Mouse (Mus musculus): ENCODE measurements around the gene Inf2. TPM values are rescaled to one million over a fixed set of nuclear protein-coding genes. Genes with fewer than 3 reads are reported as not detected.

The Inf2 gene
- polyA plus RNA-seq, 2 experiments, result 6.9 to 27.5 TPM

DNA sequence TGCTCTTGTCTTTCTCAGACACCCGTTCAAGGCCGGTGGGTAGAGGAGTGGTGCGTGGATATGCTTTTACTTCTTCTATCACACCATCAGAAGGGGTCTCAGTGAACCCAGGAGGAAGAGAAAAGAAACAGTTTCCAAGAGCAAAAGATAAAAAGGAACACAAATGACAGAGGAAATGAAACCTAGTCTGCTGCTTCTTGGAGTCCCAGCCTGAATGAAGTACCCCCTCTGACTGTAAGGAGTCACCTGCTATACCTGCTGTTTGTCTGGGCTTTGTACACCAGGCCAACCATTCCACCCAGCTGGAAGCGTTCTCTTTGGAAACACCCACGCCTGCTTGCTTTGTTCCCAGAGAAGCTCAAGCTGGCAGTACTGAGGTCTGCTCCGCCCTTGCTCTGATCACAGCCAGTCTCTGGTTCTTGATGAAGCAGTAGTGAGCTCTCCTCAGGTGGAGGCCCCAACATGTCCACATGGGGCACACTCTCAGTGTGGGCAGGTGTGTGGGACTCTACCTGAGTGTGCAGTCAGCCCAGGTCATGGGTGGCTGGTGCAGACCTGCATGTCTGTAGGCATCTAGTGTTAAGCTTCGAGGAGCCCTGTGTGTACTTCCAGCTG is 2.6 kb upstream of the Inf2 start:
- 77% methylated on average over 7 of the region's 7 CpGs for WGBS
- Histone ChIP-seq H3K4me3 (replicated peaks; ENCODE audit: low read length) (no peak overlapping the region), H3K9me3 (ENCODE audit: control insufficient read depth, low read length) (no peaks in the 10 kb centered on the region), H3K27ac (replicated peaks; ENCODE audit: low read depth, low read length) (no peak overlapping the region), H3K4me1 (ENCODE audit: control insufficient read depth, insufficient read depth, low read length) (peaks cover 17% of the 10 kb centered on the region; the same call in 1 of the 2 replicates), H3K36me3 (ENCODE audit: control insufficient read depth, insufficient read depth, low read length) (no peaks in the 10 kb centered on the region), H3K27me3 (ENCODE audit: control insufficient read depth, insufficient read depth, low read length) (no peaks in the 10 kb centered on the region), H3K4me2 (replicated peaks; ENCODE audit: low read depth, low read length, severe bottlenecking) (no peak overlapping the region), H3K9ac (ENCODE audit: low read depth, low read length, severe bottlenecking) (no peak overlapping the region)
- no peak for TF ChIP-seq POLR2A (IDR thresholded peaks at IDR 0.05; ENCODE audit: borderline replicate concordance, extremely low read depth, insufficient read depth, insufficient read length)
- ATAC-seq (ENCODE audit: low FRiP score, low read depth) (no peak), DNase-seq (ENCODE audit: low spot score) (no peak)

DNA sequence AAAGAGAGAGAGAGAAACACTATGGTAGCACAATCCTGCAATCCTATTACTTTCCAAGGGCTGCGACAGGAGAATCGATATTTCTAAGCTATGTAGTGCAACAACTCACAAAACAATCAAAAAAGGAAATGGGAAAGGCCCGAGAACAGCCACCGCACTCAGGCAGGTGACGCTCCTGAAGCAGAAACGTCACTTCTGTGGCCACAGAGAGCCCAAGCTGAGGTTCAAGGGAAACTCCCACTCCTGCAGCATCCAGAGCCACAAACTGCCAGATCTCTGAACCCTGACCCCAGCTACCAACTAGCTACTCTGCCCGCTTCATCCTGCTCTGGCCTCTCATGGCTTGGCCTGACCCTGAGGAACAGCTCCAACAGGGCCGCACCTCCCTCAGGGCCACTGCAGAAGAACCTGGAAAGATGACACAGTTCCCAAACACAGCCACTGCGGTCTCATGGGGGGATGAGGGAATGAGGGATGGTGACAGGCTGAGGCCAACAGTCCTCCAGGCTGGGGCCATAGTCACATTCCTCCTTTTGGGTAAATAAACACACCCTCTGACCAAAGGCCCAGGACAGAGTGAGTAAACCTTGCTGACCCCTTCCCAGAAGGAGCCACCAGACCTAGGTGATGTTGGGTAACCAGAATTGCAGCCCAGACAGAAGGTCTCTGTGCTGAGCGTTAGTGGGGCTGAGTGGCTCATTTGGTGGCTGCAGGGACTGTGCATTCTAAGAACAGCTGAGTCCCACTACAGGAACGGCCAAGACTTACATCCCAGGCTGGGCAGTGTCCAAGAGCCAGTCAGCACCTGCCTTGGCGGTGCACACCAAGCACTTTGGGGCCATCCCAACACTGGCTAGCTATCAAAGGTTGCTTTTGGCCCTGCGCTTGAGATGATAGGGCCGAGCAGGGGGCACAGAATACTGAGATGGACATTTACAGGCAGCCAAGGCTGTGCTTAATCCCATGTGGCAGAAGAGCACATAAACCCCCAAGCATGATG is 1.2 kb upstream of the Inf2 start:
- DNase-seq (ENCODE audit: low spot score), result no peak
- Histone ChIP-seq H3K27ac (replicated peaks; ENCODE audit: low read depth, low read length) (no peak overlapping the region), H3K36me3 (ENCODE audit: control insufficient read depth, insufficient read depth, low read length) (no peaks in the 10 kb centered on the region), H3K9me3 (ENCODE audit: control insufficient read depth, low read length) (no peaks in the 10 kb centered on the region), H3K4me2 (replicated peaks; ENCODE audit: low read depth, low read length, severe bottlenecking) (peak overlapping the region; percentile 81; the same call in 1 of the 2 replicates), H3K4me1 (ENCODE audit: control insufficient read depth, insufficient read depth, low read length) (peaks cover 17% of the 10 kb centered on the region; the same call in 1 of the 2 replicates), H3K4me3 (replicated peaks; ENCODE audit: low read length) (no peak overlapping the region), H3K9ac (ENCODE audit: low read depth, low read length, severe bottlenecking) (no peak overlapping the region), H3K27me3 (ENCODE audit: control insufficient read depth, insufficient read depth, low read length) (no peaks in the 10 kb centered on the region)
- no peak for ATAC-seq (ENCODE audit: low FRiP score, low read depth)
- WGBS, result 73% methylated on average over 14 of the region's 14 CpGs
- no peak for TF ChIP-seq POLR2A (IDR thresholded peaks at IDR 0.05; ENCODE audit: borderline replicate concordance, extremely low read depth, insufficient read depth, insufficient read length)

DNA sequence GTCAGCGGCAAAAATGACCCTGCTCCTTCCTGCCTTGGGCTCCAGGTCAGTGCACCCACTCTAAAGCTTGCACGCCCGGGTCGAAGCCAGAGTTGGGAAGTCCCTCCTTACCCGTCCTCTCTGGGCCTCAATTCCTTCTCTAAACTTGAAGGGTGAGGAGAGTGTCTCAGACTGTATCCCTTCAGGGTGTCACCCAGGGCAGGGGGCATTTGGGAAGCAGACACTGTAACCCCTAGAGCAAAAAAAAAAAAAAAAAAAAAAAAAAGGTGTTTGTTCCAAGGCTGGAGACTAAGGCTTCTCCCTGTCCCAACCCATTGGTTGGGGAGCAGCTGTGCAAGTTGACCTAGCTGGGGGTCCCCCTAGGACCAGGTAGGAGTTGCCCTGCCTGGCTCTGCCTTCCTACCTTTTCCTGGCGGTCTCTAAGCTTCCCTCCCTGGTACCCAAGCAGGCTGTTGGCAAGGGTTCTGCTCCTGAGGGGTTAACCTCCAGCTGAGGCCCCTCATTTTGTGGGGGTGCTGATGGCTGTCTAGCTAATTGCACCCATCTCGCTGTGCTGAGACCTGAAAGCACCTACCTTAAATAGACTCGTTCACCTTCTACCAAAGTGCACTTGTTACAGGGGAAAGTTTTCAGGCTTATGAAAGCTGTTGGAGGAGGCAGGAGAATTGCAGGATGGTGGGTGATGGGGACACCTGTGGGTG is 1.1 kb downstream of the Inf2 start:
- Histone ChIP-seq H3K4me1 (ENCODE audit: control insufficient read depth, insufficient read depth, low read length) (peaks cover 25% of the 10 kb centered on the region), H3K36me3 (ENCODE audit: control insufficient read depth, insufficient read depth, low read length) (no peaks in the 10 kb centered on the region), H3K9me3 (ENCODE audit: control insufficient read depth, low read length) (no peaks in the 10 kb centered on the region), H3K4me3 (replicated peaks; ENCODE audit: low read length) (peak overlapping the region; percentile 55), H3K27me3 (ENCODE audit: control insufficient read depth, insufficient read depth, low read length) (no peaks in the 10 kb centered on the region), H3K9ac (ENCODE audit: low read depth, low read length, severe bottlenecking) (peak overlapping the region; percentile 56; the same call in 1 of the 2 replicates), H3K27ac (replicated peaks; ENCODE audit: low read depth, low read length) (no peak overlapping the region), H3K4me2 (replicated peaks; ENCODE audit: low read depth, low read length, severe bottlenecking) (peak overlapping the region; percentile 81)
- WGBS, result 56% methylated on average over 8 of the region's 8 CpGs
- ATAC-seq (ENCODE audit: low FRiP score, low read depth) (no peak), DNase-seq (ENCODE audit: low spot score) (no peak)
- no peak for TF ChIP-seq POLR2A (IDR thresholded peaks at IDR 0.05; ENCODE audit: borderline replicate concordance, extremely low read depth, insufficient read depth, insufficient read length)

DNA sequence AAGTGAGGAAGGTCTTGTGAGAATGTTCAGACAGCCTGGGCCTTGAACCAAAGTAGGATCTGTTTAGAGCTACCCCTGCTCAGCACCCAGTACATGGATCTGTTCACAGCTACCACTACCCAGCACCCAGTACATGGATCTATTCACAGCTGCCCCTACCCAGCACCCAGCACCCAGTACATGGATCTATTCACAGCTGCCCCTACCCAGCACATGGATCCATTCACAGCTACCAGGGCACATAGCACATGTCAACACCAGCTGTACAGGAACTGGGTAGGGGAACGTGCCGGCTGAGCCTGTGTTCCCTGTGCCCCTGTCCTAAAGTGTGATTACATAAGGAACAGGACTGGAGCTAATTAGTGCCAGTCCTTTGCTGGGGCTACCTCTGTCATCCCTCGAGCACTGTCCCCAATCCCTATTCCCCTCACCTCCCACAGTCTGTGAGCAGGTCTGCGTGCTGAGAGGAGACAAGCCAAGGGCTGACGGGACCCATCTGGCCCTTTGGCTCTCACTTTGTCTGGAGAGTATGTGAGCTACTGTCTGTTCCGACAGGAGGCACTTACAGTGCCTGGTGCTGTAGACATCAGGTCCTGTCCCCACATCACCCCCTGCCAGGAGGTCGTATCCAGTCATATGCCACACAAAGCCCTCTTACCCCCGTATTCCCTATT is 2.1 kb downstream of the Inf2 start:
- Histone ChIP-seq H3K36me3 (ENCODE audit: control insufficient read depth, insufficient read depth, low read length) (no peaks in the 10 kb centered on the region), H3K9me3 (ENCODE audit: control insufficient read depth, low read length) (no peaks in the 10 kb centered on the region), H3K9ac (ENCODE audit: low read depth, low read length, severe bottlenecking) (no peak overlapping the region), H3K27ac (replicated peaks; ENCODE audit: low read depth, low read length) (no peak overlapping the region), H3K4me1 (ENCODE audit: control insufficient read depth, insufficient read depth, low read length) (peaks cover 33% of the 10 kb centered on the region), H3K4me2 (replicated peaks; ENCODE audit: low read depth, low read length, severe bottlenecking) (no peak overlapping the region), H3K27me3 (ENCODE audit: control insufficient read depth, insufficient read depth, low read length) (no peaks in the 10 kb centered on the region), H3K4me3 (replicated peaks; ENCODE audit: low read length) (no peak overlapping the region)
- no peak for TF ChIP-seq POLR2A (IDR thresholded peaks at IDR 0.05; ENCODE audit: borderline replicate concordance, extremely low read depth, insufficient read depth, insufficient read length)
- WGBS, result 60% methylated on average over 8 of the region's 8 CpGs
- DNase-seq (ENCODE audit: low spot score), result no peak
- no peak for ATAC-seq (ENCODE audit: low FRiP score, low read depth)
